In genomic region chr17:5295086-5295947, GRCm38 (mm10) we compare ENCODE assay signal across 8 mouse cellular contexts.
A peak's percentile ranks its signal among the peaks of the same experiment; 100 is the strongest.
DNase-seq lines count a peak whose midpoint lies in the region; ATAC-seq lines count a peak whose summit lies in the region.

No protein-coding gene starts in this region.

- peak; percentile 67 for ATAC-seq in hindbrain, embryonic 12.5 days (ENCODE audit: low FRiP score)

- H3K36me3 ChIP-seq in hindbrain, embryonic 12.5 days = peaks cover 14% of the 10 kb centered on the region
- H3K36me3 ChIP-seq in midbrain, embryonic 10.5 days = peaks cover 42% of the 10 kb centered on the region

- no peaks in the 10 kb centered on the region for H3K27me3 ChIP-seq in hindbrain, embryonic 12.5 days
- no peaks in the 10 kb centered on the region for H3K27me3 ChIP-seq in midbrain, embryonic 10.5 days (ENCODE audit: low read depth, poor library complexity, severe bottlenecking)

- H3K27ac ChIP-seq in hindbrain, embryonic 12.5 days = peak overlapping the region; percentile 56
- peak overlapping the region; percentile 53; the same call in 1 of the 2 replicates for H3K27ac ChIP-seq in midbrain, embryonic 10.5 days (replicated peaks)

- 66% methylated on average over 19 of the region's 19 CpGs for WGBS in hindbrain, embryonic 12.5 days
- 77% methylated on average over 19 of the region's 19 CpGs for WGBS in midbrain, embryonic 10.5 days

- H3K9me3 ChIP-seq in hindbrain, embryonic 12.5 days (replicated peaks) = no peaks in the 10 kb centered on the region
- H3K9me3 ChIP-seq in midbrain, embryonic 10.5 days (replicated peaks) = no peaks in the 10 kb centered on the region

- no peak overlapping the region for H3K9ac ChIP-seq in hindbrain, embryonic 12.5 days

- no peak overlapping the region for H3K4me3 ChIP-seq in hindbrain, embryonic 12.5 days
- H3K4me3 ChIP-seq in midbrain, embryonic 10.5 days = no peak overlapping the region

- H3K4me1 ChIP-seq in hindbrain, embryonic 12.5 days = peaks cover 33% of the 10 kb centered on the region
- peaks cover 44% of the 10 kb centered on the region for H3K4me1 ChIP-seq in midbrain, embryonic 10.5 days

- peak; percentile 90 for DNase-seq in CD4-positive helper T cell, adult 2 months (ENCODE audit: low read depth, low spot score)
- DNase-seq in ZHBTc4 (ENCODE audit: low read depth, low spot score) = peak; percentile 75
- DNase-seq in fibroblast of lung, adult 2 months (ENCODE audit: low read depth) = peak; percentile 31
- DNase-seq in layer of hippocampus, adult 9-11 months = peak; percentile 91
- DNase-seq in midbrain, embryonic 10.5 days (ENCODE audit: low spot score) = no peak
- peak; percentile 47 for DNase-seq in right cerebral cortex, postnatal 4 days
- DNase-seq in yolk sac, embryonic 10.5 days (ENCODE audit: low spot score) = no peak

- no peak overlapping the region for H3K4me2 ChIP-seq in hindbrain, embryonic 12.5 days (replicated peaks)

Comparison
In these comparisons a context has a peak if more than half of its experiments do, and no peak if none do; other contexts are left out.
1. DNase-seq: peak in CD4-positive helper T cell, adult 2 months (single experiment), ZHBTc4 (single experiment), fibroblast of lung, adult 2 months (single experiment), layer of hippocampus, adult 9-11 months (single experiment) and right cerebral cortex, postnatal 4 days (single experiment); none in midbrain, embryonic 10.5 days (single experiment) and yolk sac, embryonic 10.5 days (single experiment).